Mouse (Mus musculus) 3T3-L1 (cell line): ENCODE results near the gene Klhl29.
A peak's percentile ranks its signal among the peaks of the same experiment; 100 is the strongest.

ENCODE experiments used
- DNase-seq: peaks from one replicate; pipeline ENCODE4 v3.0.0-alpha.2; 2015; ENCODE audit warnings: low read depth, low spot score

Gene Klhl29

DNA sequence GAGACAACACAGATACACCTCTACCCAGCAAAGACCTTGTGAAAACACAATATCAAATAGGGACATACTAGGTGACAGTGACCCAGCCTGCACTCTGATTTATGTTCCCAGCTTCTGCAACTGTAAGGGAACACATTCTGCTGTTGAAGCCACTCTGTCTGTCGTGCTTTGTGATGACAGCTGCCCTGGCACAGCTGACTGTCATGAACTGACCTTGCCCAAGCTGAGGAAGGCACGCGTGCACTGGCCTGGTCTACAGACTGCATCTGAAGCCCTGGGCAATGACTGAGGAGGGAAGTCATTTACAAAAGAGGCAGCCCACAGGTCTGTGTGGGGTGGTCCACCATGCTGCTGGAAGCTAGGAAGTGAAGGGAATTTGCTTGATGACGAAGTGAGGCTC, 246.3 kb downstream of the Klhl29 start:
- no peak for DNase-seq

- DNase-seq, result no peak
Observed at GRCm38 (mm10) chr12:5125907-5126306, 249.6 kb downstream of the Klhl29 start.

- DNase-seq, result no peak
Observed at GRCm38 (mm10) chr12:5122972-5123371, 252.5 kb downstream of the Klhl29 start.

GRCm38 (mm10) chr12:5120249-5120648, 255.2 kb downstream of the Klhl29 start:
- no peak for DNase-seq

GRCm38 (mm10) chr12:5119726-5120125, 255.8 kb downstream of the Klhl29 start:
- DNase-seq, result no peak

DNA sequence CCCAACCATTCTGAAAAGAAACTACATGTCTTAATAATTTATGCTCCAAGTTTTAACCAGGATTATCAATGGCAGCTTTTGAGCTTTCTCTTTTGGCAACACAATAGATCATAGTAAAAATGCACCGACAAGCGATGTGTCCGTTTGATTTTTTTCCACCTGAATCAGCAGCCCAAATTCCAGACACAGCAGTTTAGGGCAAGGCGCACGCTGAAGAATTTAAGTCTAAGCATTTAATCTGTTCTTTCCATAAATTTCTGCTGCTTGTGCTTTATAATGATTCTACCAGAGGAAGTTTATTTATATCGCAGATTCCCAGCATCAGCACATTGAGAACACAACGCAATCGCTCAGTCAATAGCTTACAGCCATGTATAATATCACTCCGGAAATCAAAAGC, 256.2 kb downstream of the Klhl29 start:
- no peak for DNase-seq

DNA sequence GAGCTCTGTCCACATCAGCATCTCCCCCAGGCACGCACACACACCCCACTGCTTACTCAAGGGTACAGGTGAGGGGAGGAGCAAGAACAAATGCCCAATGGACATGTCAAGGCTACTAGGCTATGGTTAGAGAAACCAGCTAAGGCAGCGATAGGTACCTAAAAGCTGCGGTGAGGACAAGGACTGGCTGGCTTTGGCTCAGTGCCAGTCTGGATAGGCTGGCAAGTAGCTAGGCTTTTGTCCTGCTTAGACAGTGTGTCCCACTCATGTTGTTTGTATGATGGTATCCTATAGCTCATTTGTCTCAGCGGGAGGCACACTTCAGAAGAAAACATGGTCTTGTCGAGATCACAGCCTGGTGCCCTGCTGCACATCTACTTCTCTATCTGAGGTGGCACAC, 258.9 kb downstream of the Klhl29 start:
- no peak for DNase-seq

DNA sequence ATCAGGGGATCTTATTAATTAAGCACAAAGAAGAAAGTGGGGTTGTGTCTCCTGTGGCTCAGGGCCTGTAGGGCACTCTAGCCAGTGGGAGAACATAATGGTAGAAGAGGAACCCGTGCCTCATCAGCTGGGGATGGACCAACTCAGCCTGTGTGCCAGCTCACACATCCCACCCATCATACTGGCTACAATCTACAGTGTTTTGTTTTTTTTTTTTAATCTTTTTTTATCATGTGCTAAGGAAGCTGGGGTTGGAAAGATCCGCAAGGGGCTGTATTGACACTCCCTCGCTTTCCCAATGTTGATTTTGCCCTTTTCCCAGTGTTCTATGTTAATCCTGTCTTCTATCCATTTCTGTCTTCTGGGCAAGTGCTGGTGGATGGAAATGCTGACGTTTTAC, 260.9 kb downstream of the Klhl29 start:
- no peak for DNase-seq

- DNase-seq, result peak; percentile 52
Observed at GRCm38 (mm10) chr12:5111343-5111742, 264.1 kb downstream of the Klhl29 start.

GRCm38 (mm10) chr12:5108613-5109012, 266.9 kb downstream of the Klhl29 start:
- DNase-seq, result peak; percentile 4

DNA sequence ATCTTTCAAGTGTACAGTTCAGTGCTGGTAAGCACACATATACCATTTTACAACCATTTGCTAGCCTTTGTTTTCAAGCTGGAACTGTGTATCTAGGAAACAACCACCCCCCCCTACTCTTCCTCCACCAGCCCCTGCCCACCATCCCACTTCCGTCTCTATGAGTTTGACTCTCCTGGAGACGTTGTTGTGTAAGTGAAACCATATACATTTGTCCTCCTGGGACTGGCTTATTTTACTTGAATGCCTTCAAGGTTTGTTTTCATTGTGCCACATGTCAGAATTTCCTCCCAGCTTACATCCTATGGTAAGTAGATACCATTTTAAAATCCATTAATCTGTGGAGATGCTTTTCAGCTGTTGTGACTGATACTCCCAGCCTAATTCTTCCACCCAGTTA, 267.7 kb downstream of the Klhl29 start:
- no peak for DNase-seq

GRCm38 (mm10) chr12:5104422-5105052, 270.9 kb downstream of the Klhl29 start:
- DNase-seq, result no peak

GRCm38 (mm10) chr12:5101411-5102024, 274.0 kb downstream of the Klhl29 start:
- DNase-seq, result no peak

GRCm38 (mm10) chr12:5099572-5099971, 275.9 kb downstream of the Klhl29 start:
- DNase-seq, result no peak

GRCm38 (mm10) chr12:5088639-5089038, 286.8 kb downstream of the Klhl29 start:
- DNase-seq, result no peak

- DNase-seq, result no peak
Observed at GRCm38 (mm10) chr12:5087787-5088519, 287.5 kb downstream of the Klhl29 start.

GRCm38 (mm10) chr12:5084714-5085113, 290.8 kb downstream of the Klhl29 start:
- DNase-seq, result no peak

GRCm38 (mm10) chr12:5081480-5081879, 294.0 kb downstream of the Klhl29 start:
- DNase-seq, result no peak

GRCm38 (mm10) chr12:5073191-5073590, 302.3 kb downstream of the Klhl29 start:
- DNase-seq, result no peak

- no peak for DNase-seq
Observed at GRCm38 (mm10) chr12:5070131-5070530, 305.4 kb downstream of the Klhl29 start.

- DNase-seq, result no peak
Observed at GRCm38 (mm10) chr12:5067590-5067989, 307.9 kb downstream of the Klhl29 start.

- DNase-seq, result no peak
Observed at GRCm38 (mm10) chr12:5048104-5048503, 327.4 kb downstream of the Klhl29 start.

DNA sequence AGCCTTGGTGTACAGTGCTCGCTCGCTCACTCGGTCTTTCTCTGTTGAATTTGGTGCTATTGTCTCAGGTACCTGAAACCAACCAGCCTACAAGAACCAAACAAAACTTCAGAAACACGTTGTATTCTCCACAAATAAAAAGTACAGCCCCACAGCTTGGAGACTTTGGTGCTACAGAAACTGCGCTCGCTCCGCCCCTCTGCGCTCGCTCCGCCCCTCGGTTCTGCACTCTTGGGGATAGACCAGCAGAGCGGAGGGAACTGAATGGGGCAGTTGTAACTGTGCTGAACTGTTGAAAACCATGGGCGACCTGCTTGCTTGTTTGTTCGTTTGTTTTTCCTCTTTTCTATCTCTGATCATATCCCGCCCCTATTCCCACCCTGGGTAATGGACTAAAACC, 331.3 kb downstream of the Klhl29 start:
- DNase-seq, result no peak
